Mouse (Mus musculus) lung, postnatal 0 days (tissue): ENCODE measurements around the gene Galnt7.

ENCODE experiments used
- CTCF ChIP-seq: IDR thresholded peaks from 2 replicates; pipeline ENCODE4 v1.5.1; 2016; ENCODE audit warnings: antibody characterized with exemption, mild to moderate bottlenecking
- EP300 ChIP-seq: IDR thresholded peaks from 2 replicates; pipeline ENCODE4 v1.6.1; 2016; ENCODE audit warnings: antibody characterized with exemption, mild to moderate bottlenecking, control low read depth

DNA sequence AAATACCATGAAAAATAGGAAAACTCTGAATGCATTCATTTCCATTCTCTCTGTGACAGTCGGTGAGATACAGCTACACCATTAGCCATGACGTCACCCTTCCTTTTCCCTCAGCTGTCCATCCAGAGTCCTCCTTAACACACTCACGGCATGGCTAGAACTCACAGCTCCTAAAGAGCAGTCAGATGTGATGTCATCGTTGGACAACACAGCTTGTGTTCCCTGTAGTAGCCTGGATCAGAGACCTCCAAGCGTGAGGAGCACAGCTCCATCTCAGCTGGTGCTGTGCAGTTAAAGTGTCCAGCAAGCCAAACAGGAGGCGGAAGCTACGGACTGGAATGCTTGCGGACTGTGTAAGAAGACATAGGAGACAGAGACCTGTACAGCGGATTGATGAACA lies 91.9 kb downstream of the Galnt7 start:
- no peak for TF ChIP-seq CTCF
- no peak for TF ChIP-seq EP300
